Mouse (Mus musculus): Measurements from ENCODE around the gene Uggt2.

GRCm38 (mm10) chr14:119138786-119139100 lies 39.5 kb upstream of the Uggt2 start:
- TF ChIP-seq CTCF (IDR thresholded peaks at IDR 0.05; ENCODE audit: borderline replicate concordance, insufficient read depth, low read length) = no peak
- no peak for TF ChIP-seq POLR2A (IDR thresholded peaks at IDR 0.05; ENCODE audit: low read depth, low read length)
